Mouse (Mus musculus): ENCODE data around the gene Prpf8.

DNA sequence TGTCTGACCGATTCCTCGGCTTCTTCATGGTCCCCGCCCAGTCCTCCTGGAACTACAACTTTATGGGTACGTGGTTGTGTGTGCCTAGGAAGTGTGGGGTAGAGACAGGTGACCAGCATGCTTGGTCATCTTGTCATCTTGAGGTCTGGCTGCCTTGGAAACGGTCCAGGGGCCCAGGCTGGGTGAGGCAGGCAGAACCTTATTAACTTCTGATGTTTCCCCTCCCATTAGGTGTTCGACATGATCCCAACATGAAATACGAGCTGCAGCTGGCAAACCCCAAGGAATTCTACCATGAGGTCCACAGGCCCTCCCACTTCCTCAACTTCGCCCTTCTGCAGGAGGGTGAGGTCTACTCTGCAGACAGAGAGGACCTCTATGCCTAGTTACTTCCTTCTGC lies 22.3 kb downstream of the Prpf8 start:
- TF ChIP-seq GATA1 (IDR thresholded peaks at IDR 0.05; ENCODE audit: borderline replicate concordance, low read length) (no peak), FLI1 (IDR thresholded peaks at IDR 0.05; ENCODE audit: low read length) (no peak)
